Mouse (Mus musculus): Measurements from ENCODE around the gene Cpox. TPM values are rescaled to one million over a fixed set of nuclear protein-coding genes. Genes with fewer than 3 reads are reported as not detected.
A peak's percentile ranks its signal among the peaks of the same experiment; 100 is the strongest.
"Not testable (repeated sequence)": the region's sequence is repeated elsewhere in the genome, so short reads cannot be mapped to it uniquely, and the experiment has no call there.

Cpox gene
- polyA plus RNA-seq, 1 experiment from 2014 or later, result 13.4 TPM

- Histone ChIP-seq H3K27me3 (replicated peaks; ENCODE audit: insufficient read depth, low read length) (no peaks in the 10 kb centered on the region), H3K36me3 (ENCODE audit: insufficient read depth, low read length) (no peaks in the 10 kb centered on the region), H3K27ac (ENCODE audit: low read length) (no peak overlapping the region), H3K4me2 (replicated peaks; ENCODE audit: low read depth, low read length) (no peak overlapping the region), H3K9ac (replicated peaks; ENCODE audit: low read depth) (no peak overlapping the region), H3K4me3 (ENCODE audit: low read depth, low read length) (no peak overlapping the region), H3K9me3 (ENCODE audit: low read length) (no peaks in the 10 kb centered on the region), H3K4me1 (ENCODE audit: insufficient read depth, low read depth, low read length) (no peaks in the 10 kb centered on the region)
- no peak for DNase-seq (ENCODE audit: low spot score)
- no peak for TF ChIP-seq EP300 (IDR thresholded peaks at IDR 0.05)
- no peak for TF ChIP-seq CTCF (IDR thresholded peaks at IDR 0.05)
- ATAC-seq, result no peak
Observed at GRCm38 (mm10) chr16:58655751-58656150, 14.3 kb upstream of the Cpox start.

GRCm38 (mm10) chr16:58656526-58656925, 13.6 kb upstream of the Cpox start:
- WGBS, result 80% methylated on average over 4 of the region's 4 CpGs
- no peaks in the 10 kb centered on the region for H3K27me3 ChIP-seq (replicated peaks; ENCODE audit: insufficient read depth, low read length)
- no peak overlapping the region for H3K9ac ChIP-seq (replicated peaks; ENCODE audit: low read depth)
- DNase-seq (ENCODE audit: low spot score), result no peak
- ATAC-seq, result no peak
- H3K4me1 ChIP-seq (ENCODE audit: insufficient read depth, low read depth, low read length), result no peaks in the 10 kb centered on the region
- no peaks in the 10 kb centered on the region for H3K36me3 ChIP-seq (ENCODE audit: insufficient read depth, low read length)
- TF ChIP-seq CTCF (IDR thresholded peaks at IDR 0.05), result no peak
- H3K4me2 ChIP-seq (replicated peaks; ENCODE audit: low read depth, low read length), result no peak overlapping the region
- H3K4me3 ChIP-seq (ENCODE audit: low read depth, low read length), result no peak overlapping the region
- no peak overlapping the region for H3K27ac ChIP-seq (ENCODE audit: low read length)
- no peaks in the 10 kb centered on the region for H3K9me3 ChIP-seq (ENCODE audit: low read length)

- DNase-seq (ENCODE audit: low spot score), result no peak
- H3K27me3 ChIP-seq (replicated peaks; ENCODE audit: insufficient read depth, low read length), result no peaks in the 10 kb centered on the region
- WGBS, result 87% methylated on average over 6 of the region's 6 CpGs
- no peak overlapping the region for H3K4me3 ChIP-seq (ENCODE audit: low read depth, low read length)
- TF ChIP-seq EP300 (IDR thresholded peaks at IDR 0.05) (no peak), CTCF (IDR thresholded peaks at IDR 0.05) (no peak)
- no peaks in the 10 kb centered on the region for H3K36me3 ChIP-seq (ENCODE audit: insufficient read depth, low read length)
- no peak overlapping the region for H3K4me2 ChIP-seq (replicated peaks; ENCODE audit: low read depth, low read length)
- ATAC-seq, result no peak
- no peak overlapping the region for H3K27ac ChIP-seq (ENCODE audit: low read length)
- H3K4me1 ChIP-seq (ENCODE audit: insufficient read depth, low read depth, low read length), result no peaks in the 10 kb centered on the region
- H3K9ac ChIP-seq (replicated peaks; ENCODE audit: low read depth), result no peak overlapping the region
- H3K9me3 ChIP-seq (ENCODE audit: low read length), result no peaks in the 10 kb centered on the region
Observed at GRCm38 (mm10) chr16:58658668-58659067, 11.4 kb upstream of the Cpox start.

GRCm38 (mm10) chr16:58661826-58662225, 8.3 kb upstream of the Cpox start:
- no peak for DNase-seq (ENCODE audit: low spot score)
- H3K27ac ChIP-seq (ENCODE audit: low read length), result no peak overlapping the region
- WGBS, result 55% methylated on average over 5 of the region's 5 CpGs

GRCm38 (mm10) chr16:58662287-58662791, 7.8 kb upstream of the Cpox start:
- H3K4me2 ChIP-seq (replicated peaks; ENCODE audit: low read depth, low read length), result no peak overlapping the region
- H3K9ac ChIP-seq (replicated peaks; ENCODE audit: low read depth), result no peak overlapping the region
- H3K36me3 ChIP-seq (ENCODE audit: insufficient read depth, low read length), result no peaks in the 10 kb centered on the region
- H3K4me1 ChIP-seq (ENCODE audit: insufficient read depth, low read depth, low read length), result no peaks in the 10 kb centered on the region
- TF ChIP-seq CTCF (IDR thresholded peaks at IDR 0.05) (no peak), EP300 (IDR thresholded peaks at IDR 0.05) (no peak)
- H3K4me3 ChIP-seq (ENCODE audit: low read depth, low read length), result no peak overlapping the region
- DNase-seq (ENCODE audit: low spot score), result no peak
- no peak for ATAC-seq
- H3K27me3 ChIP-seq (replicated peaks; ENCODE audit: insufficient read depth, low read length), result no peaks in the 10 kb centered on the region
- H3K9me3 ChIP-seq (ENCODE audit: low read length), result no peaks in the 10 kb centered on the region
- no peak overlapping the region for H3K27ac ChIP-seq (ENCODE audit: low read length)

More at GRCm38 (mm10) chr16:58661826-58662225, 8.3 kb upstream of the Cpox start:
- ATAC-seq, result no peak
- TF ChIP-seq CTCF (IDR thresholded peaks at IDR 0.05) (no peak), EP300 (IDR thresholded peaks at IDR 0.05) (no peak)
- Histone ChIP-seq H3K9me3 (ENCODE audit: low read length) (no peaks in the 10 kb centered on the region), H3K36me3 (ENCODE audit: insufficient read depth, low read length) (no peaks in the 10 kb centered on the region), H3K4me3 (ENCODE audit: low read depth, low read length) (no peak overlapping the region), H3K4me2 (replicated peaks; ENCODE audit: low read depth, low read length) (no peak overlapping the region), H3K27me3 (replicated peaks; ENCODE audit: insufficient read depth, low read length) (no peaks in the 10 kb centered on the region), H3K4me1 (ENCODE audit: insufficient read depth, low read depth, low read length) (no peaks in the 10 kb centered on the region), H3K9ac (replicated peaks; ENCODE audit: low read depth) (no peak overlapping the region)

GRCm38 (mm10) chr16:58663021-58663420, 7.1 kb upstream of the Cpox start:
- no peak for ATAC-seq
- Histone ChIP-seq H3K27ac (ENCODE audit: low read length) (no peak overlapping the region), H3K4me2 (replicated peaks; ENCODE audit: low read depth, low read length) (no peak overlapping the region), H3K9me3 (ENCODE audit: low read length) (no peaks in the 10 kb centered on the region), H3K9ac (replicated peaks; ENCODE audit: low read depth) (no peak overlapping the region), H3K36me3 (ENCODE audit: insufficient read depth, low read length) (no peaks in the 10 kb centered on the region), H3K4me3 (ENCODE audit: low read depth, low read length) (no peak overlapping the region), H3K27me3 (replicated peaks; ENCODE audit: insufficient read depth, low read length) (no peaks in the 10 kb centered on the region), H3K4me1 (ENCODE audit: insufficient read depth, low read depth, low read length) (no peaks in the 10 kb centered on the region)
- WGBS, result 35% methylated on average over 5 of the region's 5 CpGs
- TF ChIP-seq EP300 (IDR thresholded peaks at IDR 0.05) (no peak), CTCF (IDR thresholded peaks at IDR 0.05) (peak; percentile 59)
- peak; percentile 72 for DNase-seq (ENCODE audit: low spot score)

GRCm38 (mm10) chr16:58663816-58664215, 6.3 kb upstream of the Cpox start:
- WGBS, result 80% methylated on average over 2 of the region's 2 CpGs
- Histone ChIP-seq H3K4me2 (replicated peaks; ENCODE audit: low read depth, low read length) (no peak overlapping the region), H3K27me3 (replicated peaks; ENCODE audit: insufficient read depth, low read length) (no peaks in the 10 kb centered on the region), H3K27ac (ENCODE audit: low read length) (no peak overlapping the region), H3K9ac (replicated peaks; ENCODE audit: low read depth) (no peak overlapping the region), H3K4me3 (ENCODE audit: low read depth, low read length) (no peak overlapping the region), H3K4me1 (ENCODE audit: insufficient read depth, low read depth, low read length) (no peaks in the 10 kb centered on the region), H3K36me3 (ENCODE audit: insufficient read depth, low read length) (no peaks in the 10 kb centered on the region), H3K9me3 (ENCODE audit: low read length) (no peaks in the 10 kb centered on the region)
- ATAC-seq, result no peak
- no peak for TF ChIP-seq EP300 (IDR thresholded peaks at IDR 0.05)
- TF ChIP-seq CTCF (IDR thresholded peaks at IDR 0.05), result no peak
- DNase-seq (ENCODE audit: low spot score), result no peak

- not testable (repeated sequence) for DNase-seq (ENCODE audit: low spot score); H3K4me1 ChIP-seq (ENCODE audit: insufficient read depth, low read depth, low read length); H3K27ac ChIP-seq (ENCODE audit: low read length); H3K9ac ChIP-seq (replicated peaks; ENCODE audit: low read depth); H3K4me3 ChIP-seq (ENCODE audit: low read depth, low read length); H3K9me3 ChIP-seq (ENCODE audit: low read length); H3K36me3 ChIP-seq (ENCODE audit: insufficient read depth, low read length); ATAC-seq; H3K27me3 ChIP-seq (replicated peaks; ENCODE audit: insufficient read depth, low read length); H3K4me2 ChIP-seq (replicated peaks; ENCODE audit: low read depth, low read length)
Observed at GRCm38 (mm10) chr16:58665137-58665536, 5.0 kb upstream of the Cpox start.

- DNase-seq (ENCODE audit: low spot score); H3K4me1 ChIP-seq (ENCODE audit: insufficient read depth, low read depth, low read length); H3K9me3 ChIP-seq (ENCODE audit: low read length); H3K4me3 ChIP-seq (ENCODE audit: low read depth, low read length); ATAC-seq; H3K4me2 ChIP-seq (replicated peaks; ENCODE audit: low read depth, low read length); H3K27ac ChIP-seq (ENCODE audit: low read length); H3K27me3 ChIP-seq (replicated peaks; ENCODE audit: insufficient read depth, low read length); H3K36me3 ChIP-seq (ENCODE audit: insufficient read depth, low read length); H3K9ac ChIP-seq (replicated peaks; ENCODE audit: low read depth): not testable (repeated sequence)
- 76% methylated on average over 3 of the region's 3 CpGs for WGBS
Observed at GRCm38 (mm10) chr16:58666681-58667080, 3.4 kb upstream of the Cpox start.

Data from lung, postnatal 0 days (tissue).